Mouse (Mus musculus): ENCODE results near the gene Ninl. TPM values are rescaled to one million over a fixed set of nuclear protein-coding genes. Genes with fewer than 3 reads are reported as not detected.

The Ninl gene
- 1 to 10 TPM; 1.4 to 1.5 TPM for total RNA-seq (2021)
- polyA plus RNA-seq (2012; rRNA removed) = 0.78 and 0.97 TPM in 2 replicates
- long read RNA-seq, full-length matches to known transcripts = 1 of 2 reads
- long read RNA-seq, partial matches to known transcripts = 0 of 2 reads
- long read RNA-seq, other reads (novel, unspliced or antisense) = 1 of 2 reads

DNA sequence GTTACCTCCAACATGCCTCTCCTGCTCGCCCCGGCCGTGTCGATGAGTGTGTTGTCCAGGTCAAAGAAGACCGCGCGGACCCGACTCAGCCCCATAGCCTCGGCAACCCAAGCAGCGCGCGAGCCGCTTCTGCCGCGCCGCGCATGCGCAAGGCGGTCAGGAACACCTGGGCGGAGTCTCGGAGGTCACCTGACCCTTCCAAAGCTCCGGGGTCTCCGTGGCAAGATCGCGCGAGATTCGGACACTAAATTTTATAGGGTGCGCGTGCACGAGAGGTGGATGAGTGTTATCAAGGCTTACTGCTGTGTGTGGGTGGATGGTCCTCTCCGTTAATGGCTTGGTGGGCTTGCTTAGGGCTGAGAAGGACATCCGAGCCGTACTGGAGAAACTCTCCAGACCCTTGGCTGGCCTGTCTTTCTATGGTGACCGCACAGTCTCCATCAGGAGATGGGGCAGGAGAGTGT lies at the start of gene Ninl, which contains the start of gene Nanp:
Gene Ninl (minus strand): TSS at position 151 of the 464 bp plus-strand sequence.
Gene Nanp (minus strand): TSS at position 167 of the 464 bp plus-strand sequence.
- no peaks in the 10 kb centered on the region for H3K36me3 ChIP-seq (ENCODE audit: control insufficient read depth, insufficient read depth, low read length)
- H3K9ac ChIP-seq (ENCODE audit: low read depth, low read length) = peak within 1 kb of the TSS; percentile 92
- DNase-seq = peak; percentile 94
- H3K79me2 ChIP-seq (replicated peaks; ENCODE audit: control insufficient read depth, insufficient read depth, low read length) = no peaks in the 10 kb centered on the region
- peak within 1 kb of the TSS; percentile 77 for H3K4me3 ChIP-seq
- intact Hi-C loops (cut with DNase I) = loop anchor here (5.0 kb wide), 1 partner anchor 127 kb away; no protein-coding TSS in a partner anchor
- no peaks in the 10 kb centered on the region for H3K27me3 ChIP-seq (ENCODE audit: control insufficient read depth, insufficient read depth, low read length)
- peak within 1 kb of the TSS; percentile 77 for H3K27ac ChIP-seq
- peaks cover 4% of the 10 kb centered on the region for H3K4me1 ChIP-seq (ENCODE audit: control insufficient read depth, insufficient read depth, low read length)
- WGBS = under 1% methylated on average over 34 of the region's 34 CpGs
- TF ChIP-seq EP300 (IDR thresholded peaks at IDR 0.05; ENCODE audit: insufficient read depth, low read depth, low read length) (0 out of 2 replicates have a peak, but pooled peaks have one; percentile 39), POLR2A (IDR thresholded peaks at IDR 0.05; ENCODE audit: insufficient read depth, low read depth, low read length) (peak; percentile 87), CTCF (IDR thresholded peaks at IDR 0.05) (no peak)

DNA sequence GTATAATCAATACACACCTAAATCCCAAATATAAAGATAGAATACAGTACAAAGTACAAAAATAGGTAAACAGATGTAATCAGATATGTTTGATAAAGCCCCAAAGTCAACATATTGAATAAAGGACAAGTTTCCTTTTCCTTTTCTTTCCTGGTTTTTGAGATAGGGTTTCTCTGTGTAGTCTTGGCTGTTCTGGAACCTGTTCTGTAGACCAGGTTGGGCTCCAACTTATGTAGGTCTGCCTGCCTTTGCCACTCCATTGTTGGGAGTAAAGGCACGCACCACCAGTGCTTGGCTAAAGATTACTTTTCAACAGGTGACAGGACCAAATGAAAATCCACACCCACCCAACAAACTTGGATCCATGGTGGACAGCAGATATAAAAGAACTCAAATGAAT lies 17.5 kb upstream of the Ninl start:
- WGBS = 73% methylated on average over 1 of the region's 1 CpGs
- intact Hi-C loops (cut with DNase I) = no loop called here
- H3K27ac ChIP-seq = no peak overlapping the region
- no peaks in the 10 kb centered on the region for H3K4me1 ChIP-seq (ENCODE audit: control insufficient read depth, insufficient read depth, low read length)
- DNase-seq = no peak
- no peak for TF ChIP-seq EP300 (IDR thresholded peaks at IDR 0.05; ENCODE audit: insufficient read depth, low read depth, low read length)
- TF ChIP-seq CTCF (IDR thresholded peaks at IDR 0.05) = no peak
- no peak for TF ChIP-seq POLR2A (IDR thresholded peaks at IDR 0.05; ENCODE audit: insufficient read depth, low read depth, low read length)
- no peaks in the 10 kb centered on the region for H3K79me2 ChIP-seq (replicated peaks; ENCODE audit: control insufficient read depth, insufficient read depth, low read length)
- H3K4me3 ChIP-seq = no peak overlapping the region
- H3K36me3 ChIP-seq (ENCODE audit: control insufficient read depth, insufficient read depth, low read length) = no peaks in the 10 kb centered on the region
- H3K27me3 ChIP-seq (ENCODE audit: control insufficient read depth, insufficient read depth, low read length) = no peaks in the 10 kb centered on the region
- no peak overlapping the region for H3K9ac ChIP-seq (ENCODE audit: low read depth, low read length)

DNA sequence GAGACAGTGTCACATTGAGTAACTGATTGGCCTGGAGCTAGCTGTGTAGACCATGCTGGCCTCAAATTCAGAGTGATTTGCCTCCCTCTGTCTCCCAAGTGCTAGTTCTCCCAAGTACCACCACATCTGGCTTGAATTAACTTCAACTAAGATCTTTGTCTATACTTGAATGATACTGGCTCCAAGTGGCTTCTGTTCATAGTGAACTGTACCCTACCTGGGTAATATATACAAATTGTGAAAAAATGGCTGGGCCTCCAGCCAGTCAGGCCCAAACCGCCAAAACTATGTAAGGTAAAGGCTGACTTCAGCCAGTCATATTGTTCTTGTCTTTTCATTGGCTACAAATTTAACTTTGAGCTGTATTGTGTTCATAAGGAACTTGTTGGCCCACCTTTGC lies 1.2 kb upstream of the Ninl start:
- no peaks in the 10 kb centered on the region for H3K27me3 ChIP-seq (ENCODE audit: control insufficient read depth, insufficient read depth, low read length)
- H3K79me2 ChIP-seq (replicated peaks; ENCODE audit: control insufficient read depth, insufficient read depth, low read length) = no peaks in the 10 kb centered on the region
- no peaks in the 10 kb centered on the region for H3K36me3 ChIP-seq (ENCODE audit: control insufficient read depth, insufficient read depth, low read length)
- peaks cover 4% of the 10 kb centered on the region for H3K4me1 ChIP-seq (ENCODE audit: control insufficient read depth, insufficient read depth, low read length)
- 97% methylated on average over 1 of the region's 1 CpGs for WGBS
- no peak overlapping the region for H3K27ac ChIP-seq
- H3K9ac ChIP-seq (ENCODE audit: low read depth, low read length) = no peak overlapping the region
- intact Hi-C loops (cut with DNase I) = no loop called here
- DNase-seq = no peak
- no peak for TF ChIP-seq CTCF (IDR thresholded peaks at IDR 0.05)
- no peak for TF ChIP-seq EP300 (IDR thresholded peaks at IDR 0.05; ENCODE audit: insufficient read depth, low read depth, low read length)
- no peak for TF ChIP-seq POLR2A (IDR thresholded peaks at IDR 0.05; ENCODE audit: insufficient read depth, low read depth, low read length)
- H3K4me3 ChIP-seq = no peak overlapping the region

DNA sequence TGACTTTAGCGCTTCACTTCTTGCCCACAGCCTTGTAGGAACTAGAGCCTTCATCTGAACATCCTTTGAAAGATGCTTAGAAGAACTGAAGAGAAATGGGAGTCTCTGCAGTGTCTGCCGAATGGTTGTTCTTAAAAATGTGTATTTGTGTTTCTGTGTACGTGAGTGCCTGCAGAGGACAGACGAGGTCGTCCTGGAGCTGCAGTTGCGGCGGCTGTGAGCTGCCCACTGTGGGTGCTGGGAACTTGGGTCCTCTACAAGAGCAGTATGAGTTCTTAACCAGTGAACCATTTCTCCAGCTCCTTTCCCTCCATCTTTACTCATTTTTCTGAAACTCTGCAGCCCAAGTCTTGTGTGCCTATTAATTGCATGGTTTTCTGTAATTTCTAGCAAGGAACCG lies 544 bp upstream of the Ninl start:
- intact Hi-C loops (cut with DNase I) = loop anchor here (5.0 kb wide), 1 partner anchor 127 kb away; no protein-coding TSS in a partner anchor
- TF ChIP-seq EP300 (IDR thresholded peaks at IDR 0.05; ENCODE audit: insufficient read depth, low read depth, low read length) (no peak), POLR2A (IDR thresholded peaks at IDR 0.05; ENCODE audit: insufficient read depth, low read depth, low read length) (no peak), CTCF (IDR thresholded peaks at IDR 0.05) (no peak)
- Histone ChIP-seq H3K36me3 (ENCODE audit: control insufficient read depth, insufficient read depth, low read length) (no peaks in the 10 kb centered on the region), H3K9ac (ENCODE audit: low read depth, low read length) (peak overlapping the region; percentile 72), H3K4me3 (peak overlapping the region; percentile 77), H3K27me3 (ENCODE audit: control insufficient read depth, insufficient read depth, low read length) (no peaks in the 10 kb centered on the region), H3K27ac (peak overlapping the region; percentile 77), H3K4me1 (ENCODE audit: control insufficient read depth, insufficient read depth, low read length) (peaks cover 4% of the 10 kb centered on the region), H3K79me2 (replicated peaks; ENCODE audit: control insufficient read depth, insufficient read depth, low read length) (no peaks in the 10 kb centered on the region)
- no peak for DNase-seq
- WGBS = 39% methylated on average over 8 of the region's 8 CpGs

DNA sequence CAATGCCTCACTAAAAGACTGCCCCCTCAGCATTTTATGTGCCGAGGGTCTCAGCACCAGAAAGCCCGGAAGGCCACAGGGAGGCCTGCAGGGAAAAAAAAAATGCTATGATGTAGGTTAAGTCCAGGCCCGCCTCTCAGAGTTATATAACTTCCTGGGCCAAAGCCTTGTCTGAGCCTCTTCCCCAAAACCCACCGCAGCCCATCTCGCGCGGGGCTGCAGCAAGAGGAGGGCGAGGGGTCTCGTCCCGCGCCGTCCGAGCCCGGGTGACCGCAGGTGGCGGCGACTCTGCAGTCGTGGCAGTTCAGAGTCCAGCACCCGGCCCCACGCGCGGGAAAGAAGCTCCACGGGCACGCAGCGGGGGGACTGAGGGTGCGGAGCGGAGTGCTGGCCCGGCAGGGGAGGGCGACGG lies 365 bp downstream of the Ninl start:
- under 1% methylated on average over 29 of the region's 30 CpGs for whole genome bisulfite sequencing
- TF ChIP-seq POLR2A (IDR thresholded peaks at IDR 0.05; ENCODE audit: insufficient read depth, low read depth, low read length) = no peak
- H3K4me1 ChIP-seq (ENCODE audit: control insufficient read depth, insufficient read depth, low read length) = peaks cover 4% of the 10 kb centered on the region
- H3K9ac ChIP-seq (ENCODE audit: low read depth, low read length) = peak overlapping the region; percentile 92
- H3K79me2 ChIP-seq (replicated peaks; ENCODE audit: control insufficient read depth, insufficient read depth, low read length) = no peaks in the 10 kb centered on the region
- intact Hi-C loops (cut with DNase I) = loop anchor here (5.0 kb wide), 1 partner anchor 127 kb away; no protein-coding TSS in a partner anchor
- H3K4me3 ChIP-seq = peak overlapping the region; percentile 77
- H3K36me3 ChIP-seq (ENCODE audit: control insufficient read depth, insufficient read depth, low read length) = no peaks in the 10 kb centered on the region
- H3K27me3 ChIP-seq (ENCODE audit: control insufficient read depth, insufficient read depth, low read length) = no peaks in the 10 kb centered on the region
- DNase-seq = no peak
- H3K27ac ChIP-seq = peak overlapping the region; percentile 77

DNA sequence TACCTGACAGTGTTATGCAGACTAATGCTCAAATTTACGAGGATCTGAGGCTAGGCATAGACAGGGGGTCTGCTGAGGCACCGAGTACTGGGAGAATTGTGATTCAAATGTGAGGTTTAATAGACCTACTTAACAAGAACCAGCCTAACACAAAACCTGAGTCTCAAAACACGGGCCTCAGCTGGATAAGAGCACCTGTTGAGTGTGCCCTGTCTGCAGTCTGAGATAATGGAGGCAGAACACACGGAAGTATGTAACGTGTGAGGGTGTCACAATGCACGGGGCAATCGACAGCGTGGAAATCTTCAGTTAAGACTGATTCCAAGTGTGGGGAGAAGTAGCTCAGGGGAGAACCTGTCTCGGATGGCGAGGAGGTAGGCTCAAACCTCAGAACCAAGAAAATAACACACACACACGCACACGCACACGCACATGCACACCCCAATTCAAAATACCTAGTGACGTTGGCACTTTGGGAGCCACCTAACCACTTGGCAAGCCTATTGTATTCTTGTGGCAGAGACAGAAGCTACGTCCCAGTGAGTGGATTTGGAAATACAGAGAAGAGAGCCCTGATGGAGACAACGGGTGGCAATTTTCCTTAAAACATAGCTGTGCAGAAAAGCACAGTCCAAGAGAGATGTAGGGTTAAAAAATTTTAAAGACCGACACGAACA lies 1.2 kb downstream of the Ninl start:
- H3K27me3 ChIP-seq (ENCODE audit: control insufficient read depth, insufficient read depth, low read length) = no peaks in the 10 kb centered on the region
- peaks cover 4% of the 10 kb centered on the region for H3K4me1 ChIP-seq (ENCODE audit: control insufficient read depth, insufficient read depth, low read length)
- H3K36me3 ChIP-seq (ENCODE audit: control insufficient read depth, insufficient read depth, low read length) = no peaks in the 10 kb centered on the region
- no peak for TF ChIP-seq CTCF (IDR thresholded peaks at IDR 0.05)
- TF ChIP-seq EP300 (IDR thresholded peaks at IDR 0.05; ENCODE audit: insufficient read depth, low read depth, low read length) = no peak
- no peak for TF ChIP-seq POLR2A (IDR thresholded peaks at IDR 0.05; ENCODE audit: insufficient read depth, low read depth, low read length)
- peak overlapping the region; percentile 77 for H3K4me3 ChIP-seq
- H3K79me2 ChIP-seq (replicated peaks; ENCODE audit: control insufficient read depth, insufficient read depth, low read length) = no peaks in the 10 kb centered on the region
- DNase-seq = no peak
- H3K9ac ChIP-seq (ENCODE audit: low read depth, low read length) = peak overlapping the region; percentile 92; the same call in 1 of the 2 replicates
- WGBS = 55% methylated on average over 18 of the region's 18 CpGs
- intact Hi-C loops (cut with DNase I) = loop anchor here (5.0 kb wide), 1 partner anchor 126 kb away; no protein-coding TSS in a partner anchor
- no peak overlapping the region for H3K27ac ChIP-seq
